In genomic region chr4:3419920-3420499, GRCm38 (mm10) we compare ENCODE assay signal across 9 mouse cellular contexts.
DNase-seq lines count a peak whose midpoint lies in the region; ATAC-seq and TF ChIP-seq lines count a peak whose summit lies in the region.
"Had no signal": no experiment of that assay in that cellular context is flagged by ENCODE, and none has a peak within 500 bp of the region (broad histone marks: within the 10 kb centered on the region; RNA-seq: fewer than 3 reads in every experiment).

No protein-coding gene starts in this region.

- peak; percentile 64 to 84 (median 67) for TF ChIP-seq CTCF in MEL (IDR thresholded peaks at IDR 0.05 in 2 of 3, conservative IDR thresholded peaks at IDR 0.05 in 1 of 3; ENCODE audit: control insufficient read depth in 1 of 3, insufficient read depth in 1 of 3, low read depth in 2 of 3, low read length in 3 of 3, poor library complexity in 1 of 3, severe bottlenecking in 1 of 3)
- TF ChIP-seq CTCF in cerebellum, adult 2 months (IDR thresholded peaks at IDR 0.05; ENCODE audit: borderline replicate concordance, insufficient read depth, low read depth, low read length) = no peak

- no peaks in the 10 kb centered on the region for H3K27me3 ChIP-seq in MEL (ENCODE audit: control insufficient read depth in 1 of 2, insufficient read depth in 2 of 2, low read length in 2 of 2)
- no peaks in the 10 kb centered on the region for H3K27me3 ChIP-seq in cerebellum, adult 2 months (ENCODE audit: control insufficient read depth, insufficient read depth, low read length)
- H3K27me3 ChIP-seq: embryonic facial prominence, embryonic 15.5 days had no signal

- no peak overlapping the region for H3K4me3 ChIP-seq in MEL (ENCODE audit: control insufficient read depth in 1 of 2, insufficient read depth in 1 of 2, low read depth in 2 of 2, low read length in 2 of 2)
- no peak overlapping the region for H3K4me3 ChIP-seq in cerebellum, adult 2 months (replicated peaks; ENCODE audit: insufficient read depth, low read depth, low read length)
- H3K4me3 ChIP-seq: embryonic facial prominence, embryonic 15.5 days had no signal

- no peaks in the 10 kb centered on the region for H3K9me3 ChIP-seq in MEL (replicated peaks; ENCODE audit: insufficient read depth, low read length)
- H3K9me3 ChIP-seq: embryonic facial prominence, embryonic 15.5 days had no signal

- peak; percentile 73 for ATAC-seq in inflammation-experienced regulatory T-cells, adult 6 months
- ATAC-seq in monocyte, adult 5-6 weeks (replicated peaks; ENCODE audit: insufficient number of reproducible peaks, low FRiP score, low TSS enrichment, poor library complexity, severe bottlenecking) = no peak

- peak; percentile 92 for TF ChIP-seq RAD21 in MEL (IDR thresholded peaks at IDR 0.05; ENCODE audit: low read depth, low read length)

- DNase-seq in layer of hippocampus, adult 11-12 months (ENCODE audit: low spot score) = peak; percentile 35
- DNase-seq in layer of hippocampus, postnatal 36 days = no peak
- DNase-seq in MEL (ENCODE audit: low read depth, low spot score) = peak; percentile 84
- DNase-seq in cerebellum, adult 2 months = peak; percentile 11 to 12
- DNase-seq in left cerebral cortex, adult 8-10 months (ENCODE audit: low spot score in 2 of 2) = peak; percentile 18 to 25
- peak; percentile 46 to 49 for DNase-seq in right cerebral cortex, adult 2 months (ENCODE audit: low spot score in 2 of 2)

- H3K79me2 ChIP-seq in MEL (ENCODE audit: control insufficient read depth, insufficient read depth, low read length, poor library complexity) = no peaks in the 10 kb centered on the region

- no peak overlapping the region for H3K27ac ChIP-seq in MEL (ENCODE audit: control insufficient read depth, low read depth, low read length)
- no peak overlapping the region for H3K27ac ChIP-seq in cerebellum, adult 2 months (ENCODE audit: insufficient read depth, low read length)
- H3K27ac ChIP-seq: embryonic facial prominence, embryonic 15.5 days had no signal

- no peak overlapping the region for H3K9ac ChIP-seq in MEL (ENCODE audit: control insufficient read depth, low read depth, low read length, poor library complexity, severe bottlenecking)
- H3K9ac ChIP-seq: embryonic facial prominence, embryonic 15.5 days had no signal

- H3K4me1 ChIP-seq in MEL (ENCODE audit: control insufficient read depth in 1 of 2, insufficient read depth in 2 of 2, low read length in 2 of 2) = no peaks in the 10 kb centered on the region
- no peaks in the 10 kb centered on the region for H3K4me1 ChIP-seq in cerebellum, adult 2 months (ENCODE audit: control insufficient read depth, insufficient read depth, low read length)
- H3K4me1 ChIP-seq: embryonic facial prominence, embryonic 15.5 days had no signal

- 35% methylated on average over 3 of the region's 3 CpGs for WGBS in cerebellum, adult 2 months

- H3K36me3 ChIP-seq in MEL (ENCODE audit: control insufficient read depth in 1 of 2, insufficient read depth in 2 of 2, low read length in 2 of 2) = no peaks in the 10 kb centered on the region; a peak in 1 of 4 replicates
- H3K36me3 ChIP-seq: embryonic facial prominence, embryonic 15.5 days had no signal

- TF ChIP-seq POLR2A in MEL (IDR thresholded peaks at IDR 0.05; ENCODE audit: control insufficient read depth in 1 of 2, insufficient read depth in 1 of 2, low read depth in 1 of 2, low read length in 2 of 2, poor library complexity in 1 of 2) = no peak
- TF ChIP-seq POLR2A in cerebellum, adult 2 months (IDR thresholded peaks at IDR 0.05; ENCODE audit: borderline replicate concordance, insufficient read depth, low read length) = no peak

- no peak for TF ChIP-seq EP300 in MEL (IDR thresholded peaks at IDR 0.05; ENCODE audit: low read depth in 1 of 2, low read length in 2 of 2)

TF ChIP-seq in MEL, 35 proteins besides CTCF, POLR2A, EP300 and RAD21:
- TF ChIP-seq CHD1 (IDR thresholded peaks at IDR 0.05; ENCODE audit: low read depth, low read length) = no peak
- TF ChIP-seq TBP (IDR thresholded peaks at IDR 0.05; ENCODE audit: low read depth, low read length) = 0 out of 2 replicates have a peak, but pooled peaks have one; percentile 14
- TF ChIP-seq GABPA (IDR thresholded peaks at IDR 0.05; ENCODE audit: low read depth, low read length) = no peak
- TF ChIP-seq SIN3A (IDR thresholded peaks at IDR 0.05; ENCODE audit: low read length) = 0 out of 2 replicates have a peak, but pooled peaks have one; percentile 30
- peak; percentile 88 for TF ChIP-seq ZNF384 (IDR thresholded peaks at IDR 0.05; ENCODE audit: low read depth, low read length)
- peak; percentile 93 for TF ChIP-seq ZC3H11A (IDR thresholded peaks at IDR 0.05; ENCODE audit: low read depth, low read length)
- no peak for TF ChIP-seq POLR2AphosphoS2 (IDR thresholded peaks at IDR 0.05; ENCODE audit: low read length)
- TF ChIP-seq MYB (IDR thresholded peaks at IDR 0.05; ENCODE audit: low read depth, low read length) = no peak
- TF ChIP-seq TAL1 (IDR thresholded peaks at IDR 0.05; ENCODE audit: low read length) = no peak
- TF ChIP-seq SMC3 (IDR thresholded peaks at IDR 0.05; ENCODE audit: low read depth, low read length) = peak; percentile 91
- no peak for TF ChIP-seq KAT2A (conservative IDR thresholded peaks at IDR 0.05; ENCODE audit: low read depth, low read length)
- TF ChIP-seq ELF1 (IDR thresholded peaks at IDR 0.05; ENCODE audit: low read depth, low read length) = peak; percentile 45; the same call in 1 of the 2 replicates
- no peak for TF ChIP-seq HCFC1 (IDR thresholded peaks at IDR 0.05; ENCODE audit: low read depth, low read length)
TF ChIP-seq in MEL: peak in this region for 6.

Comparison
In these comparisons a context has a peak if more than half of its experiments do, and no peak if none do; other contexts are left out.
1. DNase-seq: peak in layer of hippocampus, adult 11-12 months (single experiment), MEL (single experiment), cerebellum, adult 2 months (2 of 2), left cerebral cortex, adult 8-10 months (2 of 2) and right cerebral cortex, adult 2 months (2 of 2); none in layer of hippocampus, postnatal 36 days (0 of 2).